Mouse (Mus musculus) lung, embryonic 14.5 days (tissue): ENCODE measurements around the gene Ccnl2. TPM values are rescaled to one million over a fixed set of nuclear protein-coding genes. Genes with fewer than 3 reads are reported as not detected.
A peak's percentile ranks its signal among the peaks of the same experiment; 100 is the strongest.

ENCODE experiments used
- ATAC-seq: fragments of 200-750 bp; cut with Nextera tagmentation; 2 replicates; pipeline ENCODE4 v1.8.0; 2017; ENCODE audit warnings: mild to moderate bottlenecking, moderate TSS enrichment, moderate library complexity; ENCODE audit not compliant: insufficient read depth
- DNase-seq: peaks from one replicate; pipeline ENCODE4 v3.0.0-alpha.2; 2015
- H3K27ac ChIP-seq: fragments of 300-500 bp; sonication (generic); 2 replicates; pipeline ENCODE4 v1.5.1; 2014; ENCODE audit warnings: low read depth, mild to moderate bottlenecking, moderate library complexity
- H3K27me3 ChIP-seq: fragments of 300-500 bp; sonication (generic); 2 replicates; pipeline ENCODE4 v1.6.1; 2014; ENCODE audit warnings: low read length, control low read depth; ENCODE audit not compliant: insufficient read depth
- H3K36me3 ChIP-seq: fragments of 300-500 bp; sonication (generic); 2 replicates; pipeline ENCODE4 v1.6.1; 2014; ENCODE audit warnings: control low read depth; ENCODE audit not compliant: insufficient read depth
- H3K4me1 ChIP-seq: fragments of 300-500 bp; sonication (generic); 2 replicates; pipeline ENCODE4 v1.6.1; 2014; ENCODE audit warnings: antibody characterized with exemption, control low read depth; ENCODE audit not compliant: insufficient read depth
- H3K4me2 ChIP-seq: fragments of 300-500 bp; sonication (generic); 2 replicates; pipeline ENCODE4 v1.6.1; 2014; ENCODE audit warnings: mild to moderate bottlenecking
- H3K4me3 ChIP-seq: fragments of 300-500 bp; sonication (generic); 2 replicates; pipeline ENCODE4 v1.5.1; 2014; ENCODE audit warnings: low read depth, low read length
- H3K9ac ChIP-seq: fragments of 300-500 bp; sonication (generic); 2 replicates; pipeline ENCODE4 v1.6.1; 2014
- H3K9me3 ChIP-seq: fragments of 300-500 bp; sonication (generic); 2 replicates; pipeline ENCODE4 v1.6.1; 2016; ENCODE audit warnings: low read depth, low read length, control low read depth
- CTCF ChIP-seq: IDR thresholded peaks from 2 replicates; pipeline ENCODE4 v1.5.1; 2016; ENCODE audit warnings: antibody characterized with exemption, low read depth
- WGBS: fragments of 180-500 bp; shearing (Covaris S2); extraction: QIAGEN DNeasy Blood & Tissue Kit; methylation state at CpG from one replicate; pipeline ENCODE4 v1.1.7; 2014; 5-methylcytosine and 5-hydroxymethylcytosine counted together
- microRNA-seq: library from miRNA; unstranded; fragments of <30 nt; microRNA quantifications from one replicate; pipeline ENCODE4, GENCODE M21; 2016; ENCODE audit warnings: borderline number of aligned reads
- polyA plus RNA-seq: library from polyadenylated mRNA; unstranded; fragments of >200 nt; fragmentation: Nextera tagmentation; extraction: Ambion mirVana; gene quantifications from 2 replicates; pipeline ENCODE4 v1.2.1, GENCODE M21; 2014

The Ccnl2 gene
- polyA plus RNA-seq, 1 experiment from 2014 or later = 174 TPM

DNA sequence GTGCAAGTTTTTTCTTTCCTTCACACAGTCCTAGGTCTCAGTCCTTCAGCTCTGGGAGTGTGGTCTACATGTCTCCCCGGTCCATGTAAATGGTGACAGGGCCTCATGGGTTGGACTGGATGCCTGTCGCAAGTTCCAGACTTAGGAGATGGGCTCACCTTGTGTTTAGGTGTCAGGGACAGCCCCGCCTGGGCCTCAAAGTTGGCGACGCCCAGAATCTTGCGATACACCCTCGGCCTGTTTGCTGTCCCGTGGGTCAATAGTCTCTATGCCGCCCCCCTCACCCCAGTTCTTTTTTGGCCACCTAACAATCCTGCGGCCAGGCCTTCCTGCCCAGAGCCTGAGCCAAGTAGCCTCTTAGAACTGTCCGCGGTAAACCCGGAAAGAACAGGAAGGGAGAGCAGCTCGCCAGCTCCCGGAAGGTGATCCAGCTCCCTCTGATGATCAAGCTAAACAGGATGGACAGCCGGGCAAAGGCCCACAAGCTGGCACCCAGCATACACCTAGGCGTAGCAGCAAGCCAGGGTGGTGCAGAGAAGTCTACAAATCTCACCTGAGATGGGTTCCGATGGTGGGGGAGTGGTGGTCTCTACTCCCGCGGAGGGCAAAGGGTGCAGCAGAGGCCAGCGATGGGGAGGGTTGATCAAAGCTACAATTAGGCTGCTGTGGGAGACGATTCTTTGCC lies 56.5 kb downstream of the Ccnl2 start:
- Histone ChIP-seq H3K9ac (peak overlapping the region; percentile 71), H3K27me3 (no peaks in the 10 kb centered on the region), H3K27ac (0 out of 2 replicates have a peak overlapping the region, but pooled peaks have one; percentile 30), H3K4me2 (peak overlapping the region; percentile 96), H3K36me3 (peaks cover 35% of the 10 kb centered on the region), H3K9me3 (no peaks in the 10 kb centered on the region), H3K4me3 (peak overlapping the region; percentile 66), H3K4me1 (peaks cover 4% of the 10 kb centered on the region; the same call in 1 of the 2 replicates)
- no peak for TF ChIP-seq CTCF
- ATAC-seq (peak; percentile 52; the same call in 1 of the 2 replicates), DNase-seq (no peak)
- WGBS = 6% methylated on average over 22 of the region's 22 CpGs

DNA sequence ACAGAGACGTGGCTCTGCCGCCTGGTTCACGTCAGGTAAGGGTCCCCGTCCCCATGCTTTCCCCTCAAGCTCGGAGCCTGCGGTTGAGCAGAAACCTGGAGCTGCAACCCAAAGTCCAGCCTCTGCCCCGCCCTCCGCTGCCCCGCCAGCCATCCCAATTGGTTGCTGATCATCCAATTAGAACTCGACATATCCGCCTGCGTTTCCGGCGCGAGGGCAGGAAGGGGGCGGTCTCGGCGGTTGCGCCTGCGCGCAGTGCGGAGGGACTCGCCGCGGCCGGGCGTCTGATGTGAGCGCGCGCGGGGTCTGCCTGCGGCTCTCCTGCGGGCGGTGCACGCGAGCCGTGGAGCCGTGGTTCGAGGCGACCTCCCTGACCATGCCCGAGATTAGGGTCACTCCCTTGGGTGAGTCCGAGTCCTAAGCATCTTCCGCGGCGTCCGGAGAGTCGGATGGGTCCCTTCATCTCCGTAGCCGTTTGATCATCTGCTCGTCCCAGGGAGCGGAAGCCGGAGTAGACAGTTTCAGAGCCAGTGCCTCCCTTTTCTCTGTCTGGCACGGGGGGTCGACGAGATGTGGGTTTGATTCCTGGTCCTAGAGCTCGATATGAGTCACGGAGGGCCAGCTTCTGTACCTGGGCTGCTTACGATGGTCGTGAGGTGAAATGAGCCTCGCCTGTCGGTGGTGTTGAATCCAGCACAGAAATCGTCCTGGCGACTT lies 57.2 kb downstream of the Ccnl2 start, which contains the start of the genes Cptp and Ints11:
Gene Cptp, minus strand, starts transcription at position 124 of the 717 bp plus-strand sequence.
Gene Ints11, plus strand, starts transcription at position 230 of the 717 bp plus-strand sequence.
- peak; percentile 20; the same call in 1 of the 2 replicates for TF ChIP-seq CTCF
- Histone ChIP-seq H3K27ac (0 out of 2 replicates have a peak within 1 kb of the TSS, but pooled peaks have one; percentile 30), H3K4me1 (peaks cover 4% of the 10 kb centered on the region; the same call in 1 of the 2 replicates), H3K27me3 (no peaks in the 10 kb centered on the region), H3K4me2 (peak within 1 kb of the TSS; percentile 96), H3K36me3 (peaks cover 42% of the 10 kb centered on the region), H3K4me3 (peak within 1 kb of the TSS; percentile 66), H3K9ac (peak within 1 kb of the TSS; percentile 71), H3K9me3 (no peaks in the 10 kb centered on the region)
- DNase-seq = peak; percentile 97
- under 1% methylated on average over 63 of the region's 63 CpGs for WGBS
- ATAC-seq = peak; percentile 98

DNA sequence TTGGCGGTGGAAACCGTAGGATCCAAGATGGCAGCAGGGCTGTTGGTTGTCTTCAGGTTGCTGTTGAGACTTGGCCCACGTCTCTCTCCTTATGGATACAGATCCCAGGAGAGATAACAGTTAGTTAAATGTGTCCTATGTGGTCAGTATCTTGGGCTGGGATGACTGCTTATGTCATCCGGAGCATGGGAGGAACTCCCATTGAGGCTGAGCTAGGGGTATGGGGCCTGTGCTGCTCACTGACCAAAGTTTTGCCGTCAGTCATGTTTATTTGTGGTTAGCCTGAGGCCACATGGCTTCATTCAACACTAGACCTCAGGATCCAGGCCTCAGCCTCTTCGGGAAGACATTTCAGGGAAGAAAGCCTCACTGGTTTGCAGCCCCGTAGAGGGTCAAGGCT lies 59.1 kb downstream of the Ccnl2 start:
- 83% methylated on average over 7 of the region's 7 CpGs for WGBS
- Histone ChIP-seq H3K4me2 (no peak overlapping the region), H3K4me3 (no peak overlapping the region), H3K27me3 (no peaks in the 10 kb centered on the region), H3K9me3 (no peaks in the 10 kb centered on the region), H3K9ac (no peak overlapping the region), H3K36me3 (peaks cover 48% of the 10 kb centered on the region), H3K4me1 (peaks cover 4% of the 10 kb centered on the region; the same call in 1 of the 2 replicates), H3K27ac (no peak overlapping the region)
- TF ChIP-seq CTCF = no peak
- no peak for DNase-seq
- ATAC-seq = no peak

Small RNAs within 50 kb of the gene (microRNA-seq; reads per million reads assigned to microRNA genes)
- gene Gm27743 = not detected

Other genes starting within 250 kb of the Ccnl2 start
- gene Slc35e2, start 211.1 kb upstream of the Ccnl2 start, polyA plus RNA-seq = 9.5 and 9.7 TPM in 2 replicates
- gene Cdk11b, start 187.6 kb upstream of the Ccnl2 start, polyA plus RNA-seq = 56.3 and 58.7 TPM in 2 replicates
- not detected in 2 replicates for gene Gm10563, start 167.1 kb upstream of the Ccnl2 start, polyA plus RNA-seq
- 34.8 and 38.7 TPM in 2 replicates for gene Mmp23, start 159.1 kb upstream of the Ccnl2 start, polyA plus RNA-seq
- 22.4 and 24.8 TPM in 2 replicates for gene Mib2, start 143.3 kb upstream of the Ccnl2 start, polyA plus RNA-seq
- 2.5 and 2.7 TPM in 2 replicates for gene Fndc10, start 118.1 kb upstream of the Ccnl2 start, polyA plus RNA-seq
- 153 and 156 TPM in 2 replicates for gene Ssu72, start 107.7 kb upstream of the Ccnl2 start, polyA plus RNA-seq
- 0.41 and 0.86 TPM in 2 replicates for gene Tmem240, start 77.7 kb upstream of the Ccnl2 start, polyA plus RNA-seq
- 96.6 and 102 TPM in 2 replicates for gene Atad3a, start 51.4 kb upstream of the Ccnl2 start, polyA plus RNA-seq
- 8.7 and 8.9 TPM in 2 replicates for gene Vwa1, start 37.8 kb upstream of the Ccnl2 start, polyA plus RNA-seq
- 0.12 and 0.15 TPM in 2 replicates for gene Tmem88b, start 26.6 kb upstream of the Ccnl2 start, polyA plus RNA-seq
- not detected in 2 replicates for gene Ankrd65, start 22.1 kb upstream of the Ccnl2 start, polyA plus RNA-seq
- 226 and 231 TPM in 2 replicates for gene Mrpl20, start 9.6 kb upstream of the Ccnl2 start, polyA plus RNA-seq
- 124 and 136 TPM in 2 replicates for gene Aurkaip1, start 18.8 kb downstream of the Ccnl2 start, polyA plus RNA-seq
- gene Mxra8, start 27.2 kb downstream of the Ccnl2 start, polyA plus RNA-seq = 148 and 155 TPM in 2 replicates
- 11.3 and 17.8 TPM in 2 replicates for gene Dvl1, start 34.9 kb downstream of the Ccnl2 start, polyA plus RNA-seq
- 0.16 and 0.22 TPM in 2 replicates for gene Tas1r3, start 50.9 kb downstream of the Ccnl2 start, polyA plus RNA-seq
- gene Cptp, start 57.0 kb downstream of the Ccnl2 start, polyA plus RNA-seq = 17.1 and 18.4 TPM in 2 replicates
- gene Ints11, start 57.1 kb downstream of the Ccnl2 start, polyA plus RNA-seq = 83.6 and 84.7 TPM in 2 replicates
- 43.6 and 50.9 TPM in 2 replicates for gene Pusl1, start 79.3 kb downstream of the Ccnl2 start, polyA plus RNA-seq
- 17.9 and 20.5 TPM in 2 replicates for gene Acap3, start 79.3 kb downstream of the Ccnl2 start, polyA plus RNA-seq
- 124 and 127 TPM in 2 replicates for gene Ube2j2, start 131.3 kb downstream of the Ccnl2 start, polyA plus RNA-seq
- 35.9 and 43.5 TPM in 2 replicates for gene C1qtnf12, start 149.8 kb downstream of the Ccnl2 start, polyA plus RNA-seq
- 17.1 and 18.2 TPM in 2 replicates for gene B3galt6, start 180.2 kb downstream of the Ccnl2 start, polyA plus RNA-seq
- 152 TPM in 2 replicates for gene Sdf4, start 180.4 kb downstream of the Ccnl2 start, polyA plus RNA-seq
- 0.47 and 0.60 TPM in 2 replicates for gene Tnfrsf4, start 201.4 kb downstream of the Ccnl2 start, polyA plus RNA-seq
- gene Tnfrsf18, start 213.7 kb downstream of the Ccnl2 start, polyA plus RNA-seq = 1.3 TPM in 2 replicates
- gene Ttll10, start 246.9 kb downstream of the Ccnl2 start, polyA plus RNA-seq = 2.1 and 3.0 TPM in 2 replicates